Mouse (Mus musculus) heart, postnatal 0 days (tissue): ENCODE measurements around the gene Tox3. TPM values are rescaled to one million over a fixed set of nuclear protein-coding genes. Genes with fewer than 3 reads are reported as not detected.

Experiments used
- ATAC-seq: fragments of 200-750 bp; cut with Nextera tagmentation; 2 replicates; pipeline ENCODE4 v1.8.0; 2017; ENCODE audit warnings: low read depth, moderate number of reproducible peaks, moderate library complexity; ENCODE audit not compliant: insufficient read depth
- DNase-seq: peaks from one replicate; pipeline ENCODE4 v3.0.0-alpha.2; 2016; ENCODE audit warnings: low spot score
- H3K27ac ChIP-seq: fragments of 300-500 bp; sonication (generic); 2 replicates; pipeline ENCODE4 v1.5.1; 2014; ENCODE audit warnings: low read depth, mild to moderate bottlenecking
- H3K27me3 ChIP-seq: fragments of 300-500 bp; sonication (generic); 2 replicates; pipeline ENCODE4 v1.6.1; 2014; ENCODE audit warnings: low read length, mixed read lengths; ENCODE audit not compliant: control insufficient read depth, insufficient read depth
- H3K36me3 ChIP-seq: fragments of 300-500 bp; sonication (generic); replicated peaks from 2 replicates; pipeline ENCODE4 v1.6.1; 2014; ENCODE audit warnings: low read length, mixed read lengths; ENCODE audit not compliant: control insufficient read depth, insufficient read depth
- H3K4me1 ChIP-seq: fragments of 300-500 bp; sonication (generic); 2 replicates; pipeline ENCODE4 v1.6.1; 2014; ENCODE audit warnings: antibody characterized with exemption; ENCODE audit not compliant: control insufficient read depth, insufficient read depth
- H3K4me2 ChIP-seq: fragments of 300-500 bp; sonication (generic); 2 replicates; pipeline ENCODE4 v1.6.1; 2014; ENCODE audit warnings: low read depth, mild to moderate bottlenecking, low read length, moderate library complexity
- H3K4me3 ChIP-seq: fragments of 300-500 bp; sonication (generic); 2 replicates; pipeline ENCODE4 v1.5.1; 2014; ENCODE audit warnings: low read depth, low read length
- H3K9ac ChIP-seq: fragments of 300-500 bp; sonication (generic); replicated peaks from 2 replicates; pipeline ENCODE4 v1.6.1; 2014; ENCODE audit warnings: low read depth, low read length, mixed read lengths
- H3K9me3 ChIP-seq: fragments of 300-500 bp; sonication (generic); replicated peaks from 2 replicates; pipeline ENCODE4 v1.6.1; 2016; ENCODE audit warnings: low read length; ENCODE audit not compliant: control insufficient read depth
- CTCF ChIP-seq: IDR thresholded peaks from 2 replicates; pipeline ENCODE4 v1.5.1; 2016; ENCODE audit warnings: antibody characterized with exemption, control low read depth, low read depth
- EP300 ChIP-seq: IDR thresholded peaks from 2 replicates; pipeline ENCODE4 v1.6.1; 2016; ENCODE audit warnings: antibody characterized with exemption, low read depth
- WGBS: fragments of 180-500 bp; shearing (Covaris S2); extraction: QIAGEN DNeasy Blood & Tissue Kit; methylation state at CpG from one replicate; pipeline ENCODE4 v1.1.7; 2014; 5-methylcytosine and 5-hydroxymethylcytosine counted together
- polyA plus RNA-seq: library from polyadenylated mRNA; unstranded; fragments of >200 nt; fragmentation: Nextera tagmentation; extraction: Ambion mirVana; gene quantifications from 2 replicates; pipeline ENCODE4 v1.2.1, GENCODE M21; 2015
- total RNA-seq: library from RNA; depleted of rRNA; stranded (reverse); fragments of >200 nt; gene quantifications from 2 replicates; pipeline ENCODE4 v1.2.3, GENCODE M21; 2014; ENCODE audit warnings: low replicate concordance

Gene Tox3
- total and polyA plus RNA-seq, 2 experiments from 2014 or later, result 7.1 to 17.1 TPM

- Histone ChIP-seq H3K36me3 (no peaks in the 10 kb centered on the region), H3K4me1 (peaks cover 7% of the 10 kb centered on the region; the same call in 1 of the 2 replicates), H3K9ac (no peak overlapping the region), H3K27me3 (no peaks in the 10 kb centered on the region), H3K9me3 (no peaks in the 10 kb centered on the region), H3K4me3 (no peak overlapping the region), H3K27ac (no peak overlapping the region), H3K4me2 (no peak overlapping the region)
- TF ChIP-seq CTCF (no peak), EP300 (no peak)
- WGBS, result 80% methylated on average over 14 of the region's 14 CpGs
- DNase-seq (no peak), ATAC-seq (no peak)
Observed at GRCm38 (mm10) chr8:90209105-90210037, 138.8 kb downstream of the Tox3 start.
